Mouse (Mus musculus) gastrocnemius, postnatal 25 days (tissue): ENCODE data around the gene Gm20388. TPM values are rescaled to one million over a fixed set of nuclear protein-coding genes. Genes with fewer than 3 reads are reported as not detected.

ENCODE experiments used
- DNase-seq: peaks from one replicate; pipeline ENCODE4 v3.0.0; 2022
- total RNA-seq, 2 experiments: library from RNA; stranded (reverse); gene quantifications; 1 replicate in 1 of 2; 2 replicates in 1 of 2; pipeline ENCODE4 v1.2.3; 2021

Gene Gm20388
- total RNA-seq, 2 experiments from 2014 or later: 6.7 TPM; not detected in 1

DNA sequence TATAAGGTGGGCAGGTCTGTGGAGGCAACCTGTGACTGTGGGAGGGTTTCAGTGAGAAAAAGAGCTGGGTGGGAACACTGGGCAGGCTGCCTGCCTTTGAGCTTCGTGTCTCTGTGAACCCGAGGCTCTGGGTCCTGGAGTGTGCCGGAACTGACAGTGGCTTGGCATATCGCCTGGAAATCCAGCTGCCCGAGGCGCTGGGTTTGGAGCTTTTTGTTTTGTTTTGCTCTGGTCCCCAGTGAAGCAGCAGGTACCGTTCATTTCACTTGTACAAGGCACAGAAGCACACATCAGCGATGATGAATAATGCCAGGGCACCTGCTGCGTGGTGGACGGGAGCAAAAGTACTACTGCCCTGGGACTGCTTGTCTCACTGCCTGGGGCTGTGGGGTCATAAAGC, 4346.7 kb downstream of the Gm20388 start:
- DNase-seq: peak; percentile 70

- DNase-seq: no peak
Measured at GRCm38 (mm10) chr8:124259146-124259545, 4348.5 kb downstream of the Gm20388 start.

DNA sequence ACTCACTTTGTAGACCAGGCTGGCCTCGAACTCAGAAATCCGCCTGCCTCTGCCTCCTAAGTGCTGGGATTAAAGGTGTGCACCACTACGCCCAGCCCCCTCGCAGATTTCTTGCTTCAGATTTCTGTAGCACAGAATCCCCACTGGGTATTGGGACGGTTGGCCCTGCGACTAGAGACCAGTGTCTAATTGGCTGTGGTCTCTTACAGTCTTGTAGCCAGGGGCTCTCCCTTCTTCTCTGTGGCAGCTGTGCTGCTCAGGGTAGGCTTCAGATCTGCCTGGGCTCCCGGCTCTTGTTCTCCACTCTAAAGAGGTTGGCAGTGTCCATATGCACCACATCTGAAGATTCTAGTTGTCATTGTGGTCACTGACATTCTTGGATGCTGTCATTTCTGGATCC, 4349.3 kb downstream of the Gm20388 start:
- no peak for DNase-seq

DNA sequence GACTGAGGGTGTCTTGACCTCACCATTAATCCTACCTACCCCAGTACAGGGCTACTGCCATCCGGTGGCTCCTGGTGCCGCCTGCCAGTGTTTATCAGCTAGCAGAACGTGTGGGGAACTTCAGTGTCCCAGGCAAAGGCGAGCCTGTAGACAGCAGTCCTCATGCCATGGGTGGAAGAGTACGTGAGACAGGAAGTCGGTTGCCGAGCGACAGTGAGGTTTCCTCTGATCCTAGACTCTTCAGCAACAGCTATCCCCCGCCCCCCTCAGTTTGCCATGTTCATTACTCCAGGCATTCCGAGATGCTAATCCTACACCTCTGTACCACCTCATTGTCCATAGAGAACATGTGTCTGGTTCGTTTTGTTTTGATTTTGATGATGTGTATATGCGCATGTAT, 4349.7 kb downstream of the Gm20388 start:
- DNase-seq: no peak

DNA sequence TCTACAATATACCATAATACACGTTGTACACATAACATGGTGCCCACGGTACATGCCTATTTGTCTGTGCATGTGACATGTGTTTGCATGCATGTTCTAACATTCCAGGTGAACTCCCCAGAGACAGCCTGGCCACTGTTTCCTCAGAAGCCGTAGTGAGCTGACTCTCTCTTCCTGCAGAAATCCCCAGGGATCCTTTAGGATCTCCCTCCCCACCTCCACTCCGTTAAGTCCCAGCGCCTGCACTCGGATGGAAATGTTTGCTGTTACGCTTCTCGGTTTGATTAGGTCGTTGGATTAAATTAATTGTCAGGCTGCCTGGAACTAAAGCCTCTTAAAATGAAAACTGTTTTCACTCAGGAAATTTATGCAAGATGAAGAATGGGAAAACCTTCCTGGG, 4352.4 kb downstream of the Gm20388 start:
- no peak for DNase-seq

- DNase-seq: no peak
Measured at GRCm38 (mm10) chr8:124264032-124264431, 4353.4 kb downstream of the Gm20388 start.

DNA sequence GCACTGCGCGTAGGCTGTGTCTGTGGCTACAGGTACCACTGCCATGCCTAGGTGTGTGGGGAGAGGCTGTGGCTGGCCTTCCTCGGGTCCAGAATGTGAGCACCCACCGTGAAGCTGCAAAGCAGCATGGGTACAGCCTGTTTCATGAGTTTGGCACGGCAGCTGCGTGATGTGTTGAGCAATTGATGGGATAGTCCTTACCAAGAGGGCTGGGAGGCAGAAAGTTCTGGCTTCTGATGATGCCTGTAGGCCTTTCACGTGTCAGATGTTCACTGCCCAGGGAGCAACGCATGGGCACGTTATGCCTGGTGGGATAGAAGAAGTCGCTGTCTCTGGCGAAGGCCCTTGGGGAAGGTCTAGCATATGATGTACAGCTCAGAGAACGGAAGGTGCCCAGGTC, 4354.0 kb downstream of the Gm20388 start:
- DNase-seq: no peak

- DNase-seq: no peak
Measured at GRCm38 (mm10) chr8:124265130-124265529, 4354.5 kb downstream of the Gm20388 start.

- peak; percentile 62 for DNase-seq
Measured at GRCm38 (mm10) chr8:124265798-124266197, 4355.2 kb downstream of the Gm20388 start.

GRCm38 (mm10) chr8:124267206-124267605, 4356.6 kb downstream of the Gm20388 start:
- no peak for DNase-seq

- no peak for DNase-seq
Measured at GRCm38 (mm10) chr8:124270504-124270903, 4359.9 kb downstream of the Gm20388 start.

DNA sequence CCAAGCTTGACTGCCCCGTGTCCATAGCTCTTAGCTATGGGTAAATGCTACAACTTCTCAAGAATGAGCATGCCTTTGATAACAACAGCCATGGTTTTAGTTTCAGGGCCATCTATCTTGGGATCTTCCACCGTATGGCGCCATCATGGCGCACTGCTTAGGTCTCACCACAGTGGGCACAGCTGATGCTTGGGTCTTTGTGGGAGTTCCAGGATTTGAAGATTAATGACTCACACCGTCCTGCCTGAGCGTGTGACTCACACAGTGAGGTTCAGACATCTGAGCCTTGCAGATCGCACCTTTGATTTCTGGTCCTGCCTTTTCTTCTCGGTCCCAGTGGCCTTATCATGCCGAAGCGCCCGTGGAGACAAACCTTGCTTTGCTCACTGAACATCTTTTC, 4360.3 kb downstream of the Gm20388 start:
- no peak for DNase-seq

- DNase-seq: no peak
Measured at GRCm38 (mm10) chr8:124271518-124271917, 4360.9 kb downstream of the Gm20388 start.

GRCm38 (mm10) chr8:124272792-124273191, 4362.2 kb downstream of the Gm20388 start:
- DNase-seq: no peak

GRCm38 (mm10) chr8:124273606-124274218, 4363.1 kb downstream of the Gm20388 start:
- no peak for DNase-seq

DNA sequence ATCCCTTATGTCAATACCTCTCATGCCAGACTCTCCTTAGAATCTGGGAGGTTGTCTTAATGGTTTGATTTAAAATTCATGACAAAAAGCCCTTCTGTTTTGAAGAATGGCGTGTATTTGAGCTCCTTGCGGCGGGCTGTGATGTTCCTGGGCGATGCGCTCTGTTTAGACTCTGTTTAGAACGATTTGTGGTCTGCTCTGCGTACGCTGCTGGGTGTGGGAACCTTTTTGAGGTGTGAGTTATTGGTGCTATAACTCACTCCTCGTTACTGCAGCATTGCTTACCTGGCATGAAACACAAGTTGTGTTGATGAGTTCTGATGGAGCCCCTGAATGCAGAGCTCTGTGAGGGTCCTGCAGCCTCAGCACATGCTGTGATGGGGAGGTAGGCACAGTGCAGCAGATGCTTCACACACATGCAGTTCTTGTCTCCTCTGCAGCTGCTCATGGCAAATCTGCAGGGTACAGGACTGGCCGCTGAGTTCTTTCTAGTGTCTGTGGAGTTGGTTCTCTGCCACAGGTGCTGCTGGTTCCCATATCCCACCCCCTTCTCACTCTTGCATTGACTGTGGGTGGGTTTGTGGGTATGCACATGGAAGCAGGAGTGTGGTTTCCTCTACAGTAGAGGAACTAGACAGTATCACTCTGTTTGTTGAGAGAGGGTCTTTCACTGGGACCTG, 4363.9 kb downstream of the Gm20388 start:
- DNase-seq: no peak

DNA sequence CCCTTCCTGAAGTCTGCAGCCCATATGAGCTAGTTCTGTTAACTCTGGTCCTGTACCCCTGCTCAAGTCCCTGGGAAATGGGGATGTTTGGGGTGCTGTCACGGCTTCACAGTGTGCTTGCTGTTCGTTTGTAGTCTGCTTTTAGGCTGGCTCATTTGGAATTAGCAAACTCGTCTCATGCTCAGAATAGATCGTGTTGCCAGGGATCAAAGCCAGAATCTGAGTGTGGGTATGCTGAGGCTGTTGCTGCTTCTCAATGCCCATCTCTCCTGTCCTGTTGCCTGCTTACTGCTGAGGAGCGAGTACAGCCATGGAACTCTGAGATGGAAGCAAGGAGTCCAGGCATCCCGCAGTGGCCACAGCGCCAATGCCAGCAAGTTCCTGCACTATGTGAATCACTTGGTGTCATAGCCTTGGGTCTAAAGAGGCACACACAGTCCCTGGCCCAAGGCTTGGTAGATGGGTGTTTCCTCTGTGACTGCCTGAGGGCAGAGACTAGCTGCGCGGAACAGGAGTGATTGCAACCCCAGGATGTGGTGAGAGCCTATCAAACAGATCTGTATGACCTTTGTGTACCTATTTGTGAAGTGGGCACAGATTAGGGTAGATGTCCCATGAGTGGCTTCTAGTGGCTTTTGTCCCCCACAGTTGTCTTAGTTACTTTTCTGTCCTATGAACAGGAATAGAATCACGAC, 4364.9 kb downstream of the Gm20388 start:
- no peak for DNase-seq

DNA sequence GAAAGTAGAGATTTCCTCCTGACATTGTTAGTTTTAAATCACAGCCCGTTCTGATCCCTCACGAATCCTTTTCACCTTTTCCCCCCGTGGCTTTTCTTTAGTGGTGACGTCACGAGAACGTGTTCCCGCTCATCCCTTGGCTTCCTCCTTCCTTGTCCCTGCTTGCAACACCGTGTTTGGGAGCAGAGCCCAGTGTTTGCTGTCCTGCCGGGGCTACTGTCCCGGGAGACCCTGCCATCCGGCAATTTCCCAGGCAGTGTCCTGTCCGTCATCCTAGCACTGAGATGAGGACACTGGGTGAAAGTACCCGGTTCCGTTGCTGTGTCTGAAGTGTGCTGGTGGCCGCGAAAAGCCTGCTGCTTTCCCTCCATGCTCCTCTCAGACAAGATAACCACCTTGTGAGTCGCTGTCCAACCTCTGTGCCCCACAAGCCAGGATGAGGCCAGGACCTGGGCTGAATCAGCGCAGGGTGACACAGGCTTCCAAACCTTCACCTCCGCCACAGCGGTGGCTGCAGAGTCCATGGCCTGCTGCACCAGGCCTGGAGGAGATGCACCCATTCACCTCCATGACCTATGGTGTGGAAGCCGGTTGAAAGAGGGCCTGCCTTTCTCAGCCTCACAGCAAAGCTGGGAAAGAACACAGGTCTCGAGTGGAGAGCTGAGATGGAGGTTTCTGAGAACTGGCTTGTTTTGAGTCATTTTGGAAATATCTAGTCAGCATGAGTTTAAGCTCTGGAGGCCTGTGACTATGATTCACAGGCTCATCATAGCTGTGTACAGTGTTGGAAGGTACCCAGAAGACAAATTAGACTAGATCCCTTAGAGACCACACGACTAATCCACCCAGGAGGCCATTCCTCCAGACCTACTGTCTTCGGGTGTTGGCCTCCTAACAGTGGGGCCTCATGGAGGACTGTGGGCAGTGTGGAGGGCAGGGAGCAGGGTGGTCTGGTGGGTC, 4367.6 kb downstream of the Gm20388 start:
- peak; percentile 57 for DNase-seq

GRCm38 (mm10) chr8:124278956-124279689, 4368.5 kb downstream of the Gm20388 start:
- DNase-seq: no peak

DNA sequence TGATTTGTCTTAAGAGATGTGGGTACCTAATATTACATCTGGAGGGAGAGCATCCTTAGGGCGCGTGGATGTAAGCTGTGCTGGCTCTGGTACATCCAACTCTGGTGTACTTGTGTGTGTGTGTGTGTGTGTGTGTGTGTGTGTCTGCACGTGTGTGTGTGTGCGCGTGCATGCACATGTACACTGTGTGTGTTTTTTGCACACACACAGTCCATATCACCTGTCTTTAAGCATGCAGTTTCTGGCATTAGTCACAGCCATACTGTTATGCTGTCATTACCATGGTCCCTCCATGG, 4369.0 kb downstream of the Gm20388 start:
- no peak for DNase-seq

DNA sequence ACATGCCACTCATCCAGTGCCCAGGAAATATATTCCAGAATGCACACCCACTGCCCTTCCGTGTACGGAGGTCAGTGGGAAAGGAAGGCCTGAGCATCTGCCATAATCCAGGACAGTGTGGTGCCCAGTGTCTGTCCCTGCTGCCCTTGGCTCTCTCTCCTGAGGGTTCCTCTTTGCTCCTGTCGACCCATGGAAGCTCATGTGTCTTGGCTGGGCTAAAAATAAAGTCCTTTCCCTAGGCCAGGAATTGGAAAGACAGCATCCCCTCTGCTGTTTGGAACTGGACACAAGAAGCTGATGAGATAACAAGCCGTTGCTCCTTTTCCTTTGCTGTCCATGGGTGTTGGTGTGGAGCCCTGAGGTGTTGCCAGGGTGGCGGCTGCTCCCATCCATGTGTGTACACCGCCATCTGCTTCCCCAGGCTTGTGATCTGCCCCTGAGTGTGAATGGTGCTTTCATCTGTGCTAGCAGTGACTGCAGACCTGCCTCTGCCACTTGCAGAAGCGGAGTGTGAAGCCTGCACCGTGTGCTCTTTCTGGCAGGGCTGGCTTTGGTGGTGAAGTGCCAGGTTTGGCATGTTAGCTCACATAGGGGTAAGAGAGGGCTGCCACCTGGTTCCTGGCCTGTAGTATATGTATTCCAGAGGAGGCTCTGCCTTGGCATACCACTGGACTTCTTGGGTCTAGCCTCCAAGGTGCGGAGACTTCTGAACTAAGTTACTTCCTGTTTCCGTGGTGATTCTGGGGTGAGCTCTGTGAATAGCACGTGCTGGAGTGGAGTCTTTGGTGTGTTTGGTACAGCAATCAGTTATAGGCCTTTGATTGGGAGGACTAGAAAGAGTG, 4371.3 kb downstream of the Gm20388 start:
- DNase-seq: no peak
